Mouse (Mus musculus) G1E (cell line): ENCODE data around the gene Snrnp70. TPM values are rescaled to one million over a fixed set of nuclear protein-coding genes. Genes with fewer than 3 reads are reported as not detected.

Source experiments
- ATAC-seq: 2 replicates; pipeline ENCODE4 v1.8.0; 2016; ENCODE audit warnings: mild to moderate bottlenecking; ENCODE audit not compliant: insufficient number of reproducible peaks, poor library complexity, low FRiP score, severe bottlenecking; ENCODE audit errors: extremely low read depth
- DNase-seq: peaks from one replicate; pipeline ENCODE4 v3.0.0; 2012; ENCODE audit warnings: low spot score
- H3K27me3 ChIP-seq: 2 replicates; pipeline ENCODE4 v1.6.1; 2012; ENCODE audit warnings: mild to moderate bottlenecking, low read length, inconsistent platforms; ENCODE audit not compliant: insufficient read depth
- H3K36me3 ChIP-seq: replicated peaks from 2 replicates; pipeline ENCODE3; 2012; ENCODE audit warnings: mild to moderate bottlenecking, inconsistent platforms
- H3K4me1 ChIP-seq: 2 replicates; pipeline ENCODE4 v1.6.1; 2012; ENCODE audit warnings: low read depth, low read length, inconsistent platforms, mixed read lengths; ENCODE audit not compliant: insufficient read depth
- H3K4me3 ChIP-seq: 2 replicates; pipeline ENCODE4 v1.5.1; 2012; ENCODE audit warnings: low read depth, mild to moderate bottlenecking, inconsistent platforms, low read length, moderate library complexity, mixed read lengths
- H3K9me3 ChIP-seq: replicated peaks from 2 replicates; pipeline ENCODE4 v1.6.1; 2012; ENCODE audit warnings: inconsistent platforms
- CTCF ChIP-seq: IDR thresholded peaks from 2 replicates; pipeline ENCODE4 v1.5.1; 2012; ENCODE audit warnings: low read depth, low read length, inconsistent platforms, mixed read lengths
- GATA1 ChIP-seq: IDR thresholded peaks from 2 replicates; pipeline ENCODE4 v1.6.1; 2012; ENCODE audit warnings: borderline replicate concordance, low read length, inconsistent platforms, mixed read lengths
- GATA2 ChIP-seq: IDR thresholded peaks from 2 replicates; pipeline ENCODE4 v1.6.1; 2012; ENCODE audit warnings: low read depth, low read length, inconsistent platforms, borderline replicate concordance
- POLR2AphosphoS5 ChIP-seq: IDR thresholded peaks from 2 replicates; pipeline ENCODE4 v1.6.1; 2012; ENCODE audit warnings: low read depth, low read length, inconsistent platforms; ENCODE audit not compliant: insufficient replicate concordance
- TAL1 ChIP-seq: conservative IDR thresholded peaks from 2 replicates; pipeline ENCODE4 v1.6.1; 2012; ENCODE audit warnings: low read depth, low read length, inconsistent platforms, mixed read lengths
- polyA plus RNA-seq: library from polyadenylated mRNA; stranded (reverse); fragments of >175 nt; gene quantifications from 2 replicates; pipeline ENCODE4 v1.2.3, GENCODE M21; 2012
- total RNA-seq, 2 experiments: library from RNA; stranded (forward) in 1 of 2; stranded (reverse) in 1 of 2; fragments of 200-1000 nt in 1 of 2; fragments of >200 nt in 1 of 2; fragmentation: Nextera tagmentation in 1 of 2; gene quantifications; 2 replicates each; pipeline ENCODE4 v1.2.3; 2014 to 2017

Gene Snrnp70
- total and polyA plus RNA-seq, 3 experiments: 174 to 1,054 (median 333) TPM

DNA sequence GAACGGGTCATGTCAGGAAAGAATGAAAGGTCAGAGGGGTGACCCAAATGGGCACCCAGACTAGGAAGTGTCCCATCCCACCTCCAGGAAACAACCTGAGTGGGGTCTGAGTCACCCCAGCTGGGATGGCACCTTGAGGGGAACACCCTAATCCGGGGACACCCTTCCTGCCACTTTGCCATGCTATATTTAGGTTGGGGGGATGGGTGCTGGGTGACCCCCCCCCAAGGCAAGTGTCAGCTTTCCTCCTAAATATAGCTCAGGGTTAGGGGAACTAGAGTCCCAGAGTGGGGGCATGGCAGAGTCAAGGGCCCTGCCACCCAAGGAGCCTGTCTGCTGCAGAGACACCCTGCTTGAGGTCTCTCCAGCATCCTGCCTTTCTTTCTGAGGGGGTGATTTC lies 16.9 kb upstream of the Snrnp70 start:
- Histone ChIP-seq H3K4me3 (no peak overlapping the region), H3K9me3 (no peaks in the 10 kb centered on the region), H3K36me3 (no peaks in the 10 kb centered on the region), H3K27me3 (peaks cover 88% of the 10 kb centered on the region), H3K4me1 (peaks cover 30% of the 10 kb centered on the region)
- TF ChIP-seq TAL1: no peak
- no peak for TF ChIP-seq GATA2
- TF ChIP-seq GATA1: no peak
- no peak for TF ChIP-seq CTCF
- no peak for TF ChIP-seq POLR2AphosphoS5
- no peak for ATAC-seq
- DNase-seq: no peak

DNA sequence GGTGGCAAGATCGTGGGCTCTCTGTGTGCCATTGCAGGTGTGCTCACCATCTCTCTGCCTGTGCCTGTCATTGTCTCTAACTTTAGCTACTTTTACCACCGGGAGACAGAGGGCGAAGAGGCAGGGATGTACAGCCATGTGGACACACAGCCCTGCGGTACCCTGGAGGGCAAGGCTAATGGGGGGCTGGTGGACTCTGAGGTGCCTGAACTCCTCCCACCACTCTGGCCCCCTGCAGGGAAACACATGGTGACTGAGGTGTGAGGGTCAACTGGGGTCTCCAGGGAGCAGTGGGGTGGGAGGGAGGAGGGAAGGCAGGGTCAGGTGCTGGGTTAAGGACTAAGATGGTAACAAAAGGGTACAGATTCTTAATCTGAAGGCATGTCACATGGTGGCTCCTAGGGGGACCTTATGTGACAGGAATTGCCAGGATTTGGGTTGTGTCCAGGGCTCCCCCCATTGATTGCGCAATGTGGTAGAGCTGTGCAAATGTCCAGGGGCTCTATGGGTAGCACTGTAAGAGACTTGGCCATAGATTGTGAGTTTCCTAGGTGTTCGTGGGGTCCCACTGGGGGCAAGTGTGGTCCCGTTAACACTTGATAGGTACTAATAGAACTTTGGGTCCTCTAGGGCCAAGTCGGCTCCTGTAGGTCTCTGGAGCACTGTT lies 14.1 kb upstream of the Snrnp70 start:
- Histone ChIP-seq H3K4me1 (peaks cover 23% of the 10 kb centered on the region), H3K9me3 (peaks cover 15% of the 10 kb centered on the region), H3K4me3 (no peak overlapping the region), H3K27me3 (peaks cover 83% of the 10 kb centered on the region), H3K36me3 (no peaks in the 10 kb centered on the region)
- no peak for DNase-seq
- no peak for TF ChIP-seq GATA1
- TF ChIP-seq TAL1: no peak
- no peak for TF ChIP-seq GATA2
- no peak for TF ChIP-seq CTCF
- no peak for TF ChIP-seq POLR2AphosphoS5
- ATAC-seq: no peak

DNA sequence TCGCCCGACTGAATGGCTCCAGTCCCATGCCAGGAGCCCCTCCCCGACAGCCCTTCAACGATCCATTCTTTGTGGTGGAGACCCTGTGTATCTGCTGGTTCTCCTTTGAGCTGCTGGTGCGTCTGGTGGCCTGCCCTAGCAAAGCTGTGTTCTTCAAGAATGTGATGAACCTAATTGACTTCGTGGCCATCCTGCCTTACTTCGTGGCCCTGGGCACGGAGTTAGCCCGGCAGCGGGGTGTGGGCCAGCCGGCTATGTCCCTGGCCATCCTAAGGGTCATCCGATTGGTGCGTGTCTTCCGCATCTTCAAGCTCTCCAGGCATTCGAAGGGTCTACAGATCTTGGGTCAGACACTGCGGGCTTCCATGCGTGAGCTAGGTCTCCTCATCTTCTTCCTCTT lies 13.4 kb upstream of the Snrnp70 start:
- Histone ChIP-seq H3K27me3 (peaks cover 76% of the 10 kb centered on the region), H3K4me1 (peaks cover 17% of the 10 kb centered on the region), H3K9me3 (peaks cover 15% of the 10 kb centered on the region), H3K4me3 (no peak overlapping the region), H3K36me3 (no peaks in the 10 kb centered on the region)
- no peak for DNase-seq
- no peak for ATAC-seq
- no peak for TF ChIP-seq GATA2
- no peak for TF ChIP-seq GATA1
- no peak for TF ChIP-seq POLR2AphosphoS5
- no peak for TF ChIP-seq TAL1
- TF ChIP-seq CTCF: no peak

DNA sequence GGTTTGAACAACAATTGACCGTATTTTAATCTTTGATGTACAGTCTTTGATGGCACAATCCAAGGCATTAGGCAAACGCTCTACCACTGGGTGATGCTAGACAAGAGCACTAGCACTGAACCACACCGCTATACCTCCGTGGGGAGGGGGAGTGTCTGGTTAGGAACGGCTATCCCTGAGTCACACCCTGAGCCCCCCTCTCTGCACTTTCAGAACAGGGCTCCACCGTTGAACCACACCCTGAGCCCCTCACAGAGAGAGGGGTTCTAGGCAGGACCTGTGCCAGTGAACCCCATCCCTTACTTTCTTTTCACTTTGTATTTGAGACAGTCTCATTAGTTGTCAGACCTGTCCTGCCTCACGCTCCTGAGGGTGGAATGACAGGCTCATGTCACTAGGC lies 12.8 kb upstream of the Snrnp70 start:
- Histone ChIP-seq H3K4me3 (no peak overlapping the region), H3K9me3 (peaks cover 15% of the 10 kb centered on the region), H3K36me3 (no peaks in the 10 kb centered on the region), H3K4me1 (peaks cover 13% of the 10 kb centered on the region), H3K27me3 (peaks cover 70% of the 10 kb centered on the region)
- no peak for DNase-seq
- no peak for ATAC-seq
- TF ChIP-seq GATA1 (no peak), GATA2 (no peak), TAL1 (no peak), POLR2AphosphoS5 (no peak), CTCF (no peak)

DNA sequence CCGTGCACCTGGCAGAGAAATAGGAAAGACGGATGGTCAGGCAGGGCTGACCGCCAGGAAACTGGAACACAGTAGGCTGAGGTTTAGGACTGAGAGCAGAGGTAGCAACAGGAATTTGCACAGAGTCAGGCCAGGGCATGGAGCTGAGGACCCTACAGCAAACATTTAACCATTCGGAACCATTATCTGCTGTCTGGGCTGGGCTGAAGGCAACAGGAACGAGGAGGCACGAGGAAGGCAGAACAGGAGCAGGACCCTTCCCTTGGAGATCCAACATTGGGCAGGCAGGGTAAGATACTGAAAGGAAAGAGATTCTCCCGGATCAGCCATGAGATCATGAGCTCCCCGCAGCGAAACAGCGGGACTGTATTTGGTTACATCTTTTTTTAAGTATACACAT lies 12.3 kb upstream of the Snrnp70 start:
- Histone ChIP-seq H3K4me3 (no peak overlapping the region), H3K27me3 (peaks cover 69% of the 10 kb centered on the region), H3K9me3 (peaks cover 15% of the 10 kb centered on the region), H3K36me3 (no peaks in the 10 kb centered on the region), H3K4me1 (peaks cover 13% of the 10 kb centered on the region)
- DNase-seq (no peak), ATAC-seq (no peak)
- TF ChIP-seq GATA1 (no peak), TAL1 (no peak), GATA2 (no peak), CTCF (no peak), POLR2AphosphoS5 (no peak)

DNA sequence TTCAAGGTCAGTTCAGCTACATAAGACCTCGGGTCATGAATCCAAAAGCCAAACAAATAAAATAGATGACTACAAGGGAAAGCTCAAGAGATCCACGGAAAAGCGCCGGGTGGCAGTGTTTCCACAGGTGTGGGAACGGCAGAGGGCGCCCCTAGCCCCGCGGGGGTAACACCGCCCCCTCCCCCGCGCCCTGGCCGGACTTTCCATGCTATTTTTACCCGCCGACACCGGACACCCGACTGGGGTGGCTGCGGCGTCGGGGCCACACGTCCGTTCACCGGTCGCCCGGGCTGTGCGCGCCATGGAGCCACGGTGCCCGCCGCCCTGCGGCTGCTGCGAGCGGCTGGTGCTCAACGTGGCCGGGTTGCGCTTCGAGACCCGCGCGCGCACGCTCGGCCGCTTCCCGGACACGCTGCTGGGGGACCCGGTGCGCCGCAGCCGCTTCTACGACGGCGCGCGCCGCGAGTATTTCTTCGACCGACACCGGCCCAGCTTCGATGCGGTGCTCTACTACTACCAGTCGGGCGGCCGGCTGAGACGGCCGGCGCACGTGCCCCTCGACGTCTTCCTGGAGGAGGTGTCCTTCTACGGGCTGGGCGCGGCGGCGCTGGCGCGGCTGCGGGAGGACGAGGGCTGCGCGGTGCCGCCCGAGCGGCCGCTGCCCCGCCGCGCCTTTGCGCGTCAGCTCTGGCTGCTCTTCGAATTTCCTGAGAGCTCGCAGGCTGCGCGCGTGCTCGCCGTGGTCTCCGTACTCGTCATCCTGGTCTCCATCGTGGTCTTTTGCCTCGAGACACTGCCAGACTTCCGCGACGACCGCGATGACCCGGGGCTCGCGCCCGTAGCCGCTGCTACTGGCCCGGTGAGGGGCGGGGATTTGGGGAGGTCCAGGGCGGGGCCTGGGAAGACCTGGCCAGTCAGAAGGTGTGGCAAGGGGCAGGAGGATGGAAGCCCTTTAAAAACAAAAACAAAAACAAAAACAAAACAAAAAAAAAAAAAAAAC lies 10.9 kb upstream of the Snrnp70 start:
- TF ChIP-seq TAL1: no peak
- TF ChIP-seq GATA2: no peak
- no peak for TF ChIP-seq POLR2AphosphoS5
- TF ChIP-seq CTCF: no peak
- no peak for TF ChIP-seq GATA1
- peaks cover 70% of the 10 kb centered on the region for H3K27me3 ChIP-seq
- H3K4me1 ChIP-seq: peaks cover 13% of the 10 kb centered on the region
- H3K36me3 ChIP-seq: no peaks in the 10 kb centered on the region
- H3K4me3 ChIP-seq: peak overlapping the region; percentile 19; the same call in 1 of the 2 replicates
- DNase-seq: no peak
- no peak for ATAC-seq
- peaks cover 15% of the 10 kb centered on the region for H3K9me3 ChIP-seq
